Mouse (Mus musculus): ENCODE data around the gene Zfr2.

The Zfr2 gene

DNA sequence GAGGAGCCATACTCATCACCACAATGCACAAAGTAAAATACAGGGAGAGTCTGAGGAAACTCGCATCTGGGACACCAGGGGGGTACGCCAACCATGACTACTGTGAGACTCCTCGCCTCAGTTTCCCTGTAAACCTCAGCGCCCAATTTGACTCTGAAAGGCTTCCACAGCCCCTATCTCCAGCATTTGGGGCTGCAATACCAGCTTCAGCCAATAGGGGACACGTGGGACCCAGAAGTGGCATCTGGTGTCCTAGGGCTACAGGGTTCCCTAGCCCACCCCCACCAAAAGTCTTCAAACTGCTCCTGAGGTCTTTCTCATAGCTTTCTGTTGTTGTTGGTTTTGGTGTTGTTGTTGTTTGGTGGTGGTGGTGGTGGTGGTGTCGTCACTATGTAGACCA, 55.6 kb downstream of the Zfr2 start:
- peak in 1 of 2 experiments; percentile 54 for DNase-seq

DNA sequence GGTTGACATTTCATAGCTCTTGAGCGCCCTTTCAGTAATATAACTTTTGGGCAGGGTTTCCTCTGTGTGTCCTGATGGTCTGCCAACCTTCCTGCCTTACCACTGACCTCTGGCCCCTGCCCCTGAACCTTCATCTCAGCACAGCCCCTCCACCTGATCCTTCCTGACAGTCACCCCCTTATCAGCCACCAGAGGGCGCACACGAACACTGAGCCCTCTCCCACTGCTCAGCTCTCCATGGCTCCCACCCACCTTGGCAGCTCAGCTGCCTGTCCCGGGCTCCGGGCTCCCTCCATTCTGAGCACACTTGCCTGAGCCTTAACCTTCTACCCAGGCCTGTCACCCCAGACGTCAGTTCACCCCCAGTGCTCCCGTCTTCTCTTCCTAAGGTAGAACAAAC, 56.3 kb downstream of the Zfr2 start:
- peak in 1 of 2 experiments; percentile 62 for DNase-seq

DNA sequence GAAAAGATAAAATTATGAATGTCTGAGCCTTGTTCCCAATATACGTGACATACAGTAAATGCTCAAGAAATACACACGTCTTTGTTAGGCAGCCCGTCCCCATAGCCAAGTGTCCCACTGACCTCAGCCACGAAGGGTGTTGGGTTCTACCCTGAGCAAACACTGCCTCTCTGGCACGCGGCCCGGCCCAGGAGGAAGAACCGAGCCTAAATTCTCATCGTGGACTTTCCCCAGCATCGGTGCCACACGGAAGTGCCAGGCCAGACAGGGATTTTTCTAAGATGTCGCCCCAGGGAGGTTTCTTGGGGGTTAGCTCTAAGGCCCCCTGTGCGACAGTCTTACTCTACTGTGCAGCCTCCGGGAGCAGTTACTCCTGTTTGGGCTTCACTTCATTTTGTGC, 56.9 kb downstream of the Zfr2 start:
- DNase-seq, result peak in 1 of 2 experiments; percentile 64

DNA sequence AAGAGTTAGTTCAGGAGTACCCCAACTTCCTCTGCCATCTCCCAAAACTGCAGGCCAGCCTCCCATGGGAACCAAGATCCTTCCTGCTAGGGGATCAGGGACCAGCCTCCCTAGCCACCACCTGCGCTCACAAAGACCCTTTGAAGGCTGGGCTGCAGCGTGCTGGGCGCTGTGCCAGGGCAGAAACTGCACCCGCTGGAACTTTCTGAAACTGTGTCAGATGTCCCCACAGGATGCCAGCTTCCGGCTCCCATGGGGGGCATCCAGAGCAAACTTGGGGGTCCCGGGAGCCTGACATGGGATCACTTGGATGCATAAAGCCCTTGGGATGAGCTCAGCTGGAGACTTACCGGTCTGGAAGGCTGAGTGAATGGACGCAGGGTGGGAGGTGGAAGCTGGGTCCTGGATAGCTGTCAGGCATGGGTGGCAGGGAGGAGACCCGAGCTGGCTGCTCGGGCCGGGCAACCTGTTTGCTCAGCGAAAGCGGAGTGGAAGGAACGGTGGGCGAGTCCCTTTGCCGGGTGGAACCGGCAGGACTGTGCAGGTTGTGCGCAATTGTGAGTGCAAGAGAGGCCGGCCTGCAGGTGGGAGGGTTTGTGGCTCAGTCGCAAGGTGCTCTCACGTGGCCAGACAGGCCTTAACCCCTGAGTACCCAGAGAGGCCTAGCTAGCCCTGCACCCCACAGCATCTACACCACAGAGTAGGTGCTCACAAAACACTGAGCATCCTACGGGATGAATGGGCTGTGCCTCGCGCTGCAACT, 57.9 kb downstream of the Zfr2 start:
- peak; percentile 54 to 72 for DNase-seq

DNA sequence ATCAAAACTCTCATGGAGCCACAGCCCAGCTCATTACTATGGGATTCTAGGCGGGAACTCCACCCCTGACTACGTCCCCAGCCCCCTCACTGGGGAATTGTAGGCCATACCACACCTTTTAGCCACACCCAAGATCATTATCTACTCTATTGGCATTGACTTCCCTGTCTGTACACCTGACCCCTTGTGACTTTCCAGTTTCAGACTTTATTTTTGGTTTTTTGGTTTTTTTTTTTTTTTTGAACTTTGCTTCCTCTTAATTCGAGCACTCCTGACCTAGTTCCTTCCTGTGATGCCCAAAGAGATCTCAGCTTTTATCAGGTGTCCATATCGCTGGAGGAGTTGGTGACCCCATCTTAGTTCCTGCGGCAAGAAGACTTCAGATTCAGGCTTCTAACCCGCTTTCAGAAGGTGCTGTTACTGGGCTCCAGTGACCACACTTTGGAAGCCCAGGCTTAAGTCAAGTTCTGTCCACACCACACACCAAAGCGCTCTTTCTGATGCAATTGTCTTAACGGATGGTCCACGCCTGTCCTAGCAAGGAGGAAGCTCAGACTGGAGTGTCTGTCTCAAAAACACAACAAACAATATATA, 58.7 kb downstream of the Zfr2 start, which contains the start of gene Tjp3:
Tjp3 (minus strand) TSS at position 71 of the 594 bp plus-strand sequence.
- DNase-seq, result no peak

DNA sequence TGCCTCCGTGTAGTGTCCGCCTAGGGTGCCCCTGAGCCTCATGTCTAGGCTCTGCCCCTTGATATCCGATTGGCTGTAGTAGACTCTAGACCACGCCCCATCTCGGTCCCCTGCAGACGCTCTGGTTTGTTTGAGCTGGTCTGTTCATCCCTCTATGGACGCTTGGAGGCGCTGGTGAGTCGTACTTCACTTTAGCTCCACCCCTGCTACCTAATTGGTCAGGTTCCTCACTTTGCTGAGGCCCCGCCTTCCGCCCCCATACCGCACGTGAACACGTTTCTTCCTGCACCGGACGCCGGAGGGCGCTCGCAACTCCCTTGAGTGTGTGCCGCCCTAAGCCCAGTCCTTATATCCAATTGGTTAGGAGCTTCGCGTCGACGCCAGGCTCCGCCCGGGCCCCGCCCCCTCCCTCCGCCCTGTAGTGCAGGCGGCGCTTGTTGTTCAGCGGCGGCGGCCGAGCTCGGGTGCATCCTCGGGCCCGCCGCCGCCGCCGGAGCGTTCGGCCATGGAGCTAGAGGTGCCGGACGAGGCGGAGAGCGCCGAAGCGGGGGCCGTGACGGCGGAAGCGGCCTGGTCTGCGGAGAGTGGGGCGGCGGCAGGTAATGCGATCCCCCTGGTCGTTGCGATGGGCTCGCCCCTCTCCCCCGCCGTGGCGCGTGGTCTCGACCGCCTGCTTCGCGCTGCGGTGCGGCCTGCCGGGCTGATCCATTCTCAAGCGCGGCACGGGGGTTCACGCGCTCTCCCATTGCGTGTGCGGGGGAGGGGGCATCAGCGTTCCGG, 59.8 kb downstream of the Zfr2 start, which contains the start of gene Pip5k1c:
Pip5k1c (plus strand) TSS at position 410 of the 780 bp plus-strand sequence.
- peak; percentile 100 for DNase-seq

DNA sequence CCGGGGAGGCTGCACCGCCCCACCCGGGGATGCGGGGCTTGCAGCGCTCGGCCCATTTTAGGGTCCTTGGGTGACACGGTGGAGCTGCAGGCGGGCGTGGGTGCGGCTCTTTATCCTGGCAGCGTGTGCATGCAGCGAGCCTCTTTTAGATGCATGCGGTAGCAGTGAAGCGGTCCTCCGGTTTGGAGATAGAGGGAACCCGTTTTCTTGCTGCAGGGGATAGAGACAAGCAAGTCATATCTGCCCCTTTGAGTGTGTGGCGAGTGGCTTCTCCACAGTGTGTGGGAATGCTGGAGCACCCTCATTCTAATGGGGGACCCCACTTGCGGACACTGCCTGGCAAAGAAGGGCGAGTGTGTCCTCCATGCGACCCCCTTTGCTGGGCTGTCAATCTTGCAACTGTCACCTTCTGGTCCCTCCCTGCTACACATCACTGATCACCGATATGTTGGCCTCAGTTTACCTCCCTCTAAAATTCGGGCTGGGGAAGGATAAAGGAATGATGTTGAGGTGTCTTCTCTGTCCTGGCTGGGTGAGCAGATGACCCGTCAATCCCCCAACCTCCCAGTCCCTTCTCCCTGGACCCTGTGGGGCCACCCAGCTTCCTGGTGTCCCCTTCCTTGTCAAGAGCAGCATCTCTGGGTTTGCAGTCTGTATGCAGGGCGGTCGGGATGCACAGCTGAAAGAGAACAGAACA, 60.5 kb downstream of the Zfr2 start:
- DNase-seq, result no peak

DNA sequence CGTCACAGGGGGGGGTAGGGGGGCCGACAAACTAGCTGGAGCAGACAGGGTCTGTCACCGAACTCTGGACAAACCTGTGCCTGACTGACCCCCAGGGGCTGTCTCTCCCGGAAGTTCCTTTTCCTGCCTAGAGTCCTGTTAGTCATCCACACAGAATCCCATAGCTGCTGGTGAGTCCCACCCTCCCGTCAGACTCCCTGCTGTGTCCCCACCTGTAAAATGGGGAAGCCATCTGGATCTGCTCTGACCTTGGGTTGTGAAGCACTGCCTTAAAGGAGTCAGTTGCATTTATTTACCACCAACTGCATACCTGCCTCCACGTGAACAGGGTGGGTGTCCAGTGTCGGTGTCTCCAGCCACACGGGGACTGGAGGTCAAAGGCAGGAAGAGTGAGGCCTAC, 61.5 kb downstream of the Zfr2 start:
- no peak for DNase-seq

DNA sequence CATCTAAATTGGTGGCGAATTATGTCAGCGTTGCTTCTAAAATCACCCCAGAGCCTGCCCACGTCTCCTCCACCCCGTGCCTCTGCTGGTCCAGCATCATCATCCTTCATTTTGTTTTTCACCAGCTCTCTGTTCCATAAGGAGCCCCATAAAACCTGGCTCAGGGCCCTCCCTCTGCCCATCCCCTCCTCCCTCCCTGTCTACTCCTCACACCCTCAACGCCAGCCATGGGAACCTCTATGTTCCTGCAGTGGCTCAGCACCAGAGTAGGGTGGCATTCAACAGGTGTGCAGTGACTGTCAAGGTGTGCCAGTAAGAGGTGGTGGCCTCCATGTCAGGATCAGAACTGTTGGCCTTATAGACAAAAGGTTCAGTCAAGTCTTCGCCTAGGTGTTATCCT, 62.2 kb downstream of the Zfr2 start:
- no peak for DNase-seq

DNA sequence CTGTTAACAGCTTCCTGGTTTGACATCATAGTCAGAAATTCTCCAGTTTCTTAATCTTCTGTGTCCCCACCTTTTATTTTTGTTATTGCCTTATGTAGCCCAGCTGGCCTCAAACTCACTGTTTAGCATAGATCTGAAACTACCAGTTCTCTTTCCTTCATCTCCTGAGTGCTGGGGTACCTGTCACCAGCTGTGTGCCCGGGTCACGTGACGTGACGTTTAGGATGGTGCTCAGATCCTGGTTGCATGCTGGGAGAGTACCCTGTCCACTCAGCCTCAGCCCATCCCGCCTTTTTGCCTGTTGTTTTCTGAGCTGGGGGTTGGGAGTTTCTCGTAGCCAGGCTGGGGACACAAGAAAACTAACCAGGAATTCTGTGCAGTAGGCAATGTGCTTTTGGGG, 64.3 kb downstream of the Zfr2 start:
- DNase-seq, result no peak

DNA sequence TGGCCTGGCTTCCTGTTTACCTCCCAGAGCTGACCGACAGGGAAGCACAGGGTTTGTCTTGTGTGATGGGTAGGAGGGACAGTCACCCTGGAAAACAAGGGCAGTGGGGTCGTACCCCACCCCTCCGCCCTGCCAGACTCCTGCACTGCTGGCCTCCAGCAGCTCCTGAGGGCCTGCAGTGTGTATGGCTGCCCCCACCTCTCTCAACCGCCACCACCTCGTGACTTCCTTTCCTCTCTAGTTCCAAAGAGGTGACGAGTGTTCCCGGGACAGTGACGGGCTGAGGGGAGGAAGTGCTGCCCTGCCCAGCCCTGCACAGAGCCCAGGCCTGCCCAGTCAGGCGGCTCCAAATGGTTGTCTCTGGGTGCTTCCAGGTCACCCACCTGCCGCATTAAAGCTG, 64.9 kb downstream of the Zfr2 start:
- DNase-seq, result peak in 1 of 2 experiments; percentile 62

DNA sequence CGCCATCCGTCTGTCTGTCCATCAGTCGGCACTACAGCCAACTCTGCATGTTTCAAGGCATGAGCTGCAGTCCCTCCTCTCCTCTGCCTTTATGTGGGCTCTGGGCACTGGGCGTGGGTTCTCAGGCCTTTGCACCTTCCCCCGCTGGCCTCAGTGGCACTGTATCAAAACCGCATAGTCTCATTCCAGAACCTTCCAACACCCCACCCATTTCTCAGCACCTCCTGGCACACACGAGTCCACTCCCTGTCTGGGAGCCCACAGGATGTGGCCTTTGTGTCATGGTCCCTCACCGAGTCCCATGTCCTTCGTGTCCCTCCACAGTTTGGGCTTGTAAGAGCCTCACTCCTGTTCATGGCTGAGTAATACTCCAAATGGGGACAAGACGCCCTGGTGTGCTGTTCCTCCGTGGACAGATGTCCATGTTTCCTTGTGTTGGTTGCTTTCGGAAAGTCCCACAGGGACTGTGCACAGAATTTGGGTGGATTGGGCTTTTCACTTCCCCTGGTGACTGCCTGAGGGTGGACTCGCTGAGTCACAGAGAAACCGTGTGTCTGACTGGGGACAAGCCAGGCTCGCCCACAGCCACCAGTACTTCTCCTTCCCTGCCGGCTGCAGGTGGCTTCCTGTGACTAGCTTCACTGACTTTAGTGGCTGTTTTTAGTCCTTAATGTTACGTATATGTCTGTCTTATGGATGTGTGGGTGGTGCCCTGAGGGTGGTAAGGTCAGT, 65.6 kb downstream of the Zfr2 start:
- no peak for DNase-seq

DNA sequence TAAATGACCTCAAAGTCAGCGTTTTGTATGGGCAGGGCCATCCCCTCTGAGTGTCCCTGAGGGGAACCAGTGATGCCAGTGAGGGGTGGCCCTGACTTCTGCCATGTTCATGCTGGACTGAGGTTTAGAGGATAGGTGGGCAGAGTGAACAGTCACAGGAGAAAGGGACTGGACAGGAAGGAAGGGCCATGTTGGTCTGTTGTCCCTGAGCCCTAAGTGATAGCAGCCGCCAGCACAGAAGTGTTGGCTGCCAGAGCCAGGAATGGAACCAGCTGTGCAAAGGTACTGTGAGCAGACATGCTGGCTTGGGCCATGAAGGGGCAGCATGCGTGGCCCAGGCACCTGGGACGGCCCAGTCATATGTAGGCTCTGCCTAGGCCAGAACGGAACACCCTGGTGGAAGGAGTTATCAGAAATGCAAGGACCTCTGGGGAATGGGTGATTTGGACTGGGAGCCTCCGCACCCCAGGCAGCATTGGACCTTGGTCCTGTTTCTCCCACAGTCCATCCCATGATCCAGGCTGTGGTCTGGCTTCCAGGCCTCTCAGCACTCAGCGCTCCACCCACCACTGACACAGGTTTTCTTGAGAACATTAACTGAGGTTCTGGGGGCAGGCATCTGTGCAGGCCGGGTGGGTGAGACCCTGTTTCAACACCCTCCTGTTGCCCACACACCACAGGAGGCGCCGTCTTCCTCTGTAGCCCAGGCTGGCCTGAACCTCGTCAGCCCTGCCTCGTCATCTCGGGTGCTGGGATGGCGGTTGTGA, 66.8 kb downstream of the Zfr2 start:
- peak; percentile 75 to 79 for DNase-seq

DNA sequence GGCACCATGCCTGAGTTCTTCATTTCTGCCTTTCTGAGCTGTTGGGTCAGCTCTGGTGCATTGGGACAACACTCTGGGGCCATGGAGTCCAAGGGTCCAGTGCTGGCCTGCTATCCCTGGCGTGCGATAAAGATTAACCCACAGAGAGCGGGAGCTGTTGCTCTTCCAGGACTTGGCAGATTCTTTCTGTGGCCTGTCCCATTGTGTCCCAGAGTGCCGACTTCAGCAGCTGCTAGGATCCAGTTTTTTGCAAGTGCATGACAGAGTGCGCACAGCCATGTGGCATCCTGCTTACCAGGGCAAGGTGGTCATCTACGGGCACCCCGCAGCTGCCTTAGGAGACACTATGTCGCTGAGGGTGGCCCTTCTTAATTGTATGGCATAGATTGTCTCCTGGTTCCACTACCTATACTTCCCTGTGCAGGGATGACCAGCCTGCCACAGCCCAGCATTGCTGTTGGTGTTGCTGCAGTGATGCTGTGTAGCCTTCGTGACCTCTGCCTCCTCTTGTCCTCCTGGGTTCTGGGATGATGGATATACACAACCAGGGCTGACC, 67.5 kb downstream of the Zfr2 start:
- peak; percentile 80 to 87 for DNase-seq

DNA sequence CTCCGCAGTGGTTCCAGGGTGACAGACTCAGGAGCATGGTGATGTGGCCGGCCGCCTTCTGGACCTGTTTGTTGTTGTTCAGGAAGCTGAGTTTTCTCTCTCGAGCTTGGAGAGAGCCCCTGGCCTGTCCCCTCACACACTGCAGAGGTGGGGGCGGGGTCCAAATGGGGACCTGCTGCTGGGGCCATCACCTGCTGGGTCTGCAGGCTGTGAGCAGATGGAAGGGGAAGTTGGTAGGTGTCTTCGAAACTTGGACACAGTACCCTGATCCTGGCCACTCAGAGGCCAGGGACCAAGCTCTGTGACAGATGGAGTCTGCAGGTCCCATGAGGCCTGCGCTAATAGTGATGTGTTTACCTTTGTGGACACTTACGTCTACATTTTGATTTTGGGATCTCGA, 68.4 kb downstream of the Zfr2 start:
- DNase-seq, result no peak
